Mouse (Mus musculus): Measurements from ENCODE around the gene Lce1l. TPM values are rescaled to one million over a fixed set of nuclear protein-coding genes. Genes with fewer than 3 reads are reported as not detected.
"Not testable (repeated sequence)": the region's sequence is repeated elsewhere in the genome, so short reads cannot be mapped to it uniquely, and the experiment has no call there.

Gene Lce1l
- total RNA-seq (2021), result not detected
- long read RNA-seq, experiment 1, result 0 reads
- long read RNA-seq, experiment 2, result 0 reads

DNA sequence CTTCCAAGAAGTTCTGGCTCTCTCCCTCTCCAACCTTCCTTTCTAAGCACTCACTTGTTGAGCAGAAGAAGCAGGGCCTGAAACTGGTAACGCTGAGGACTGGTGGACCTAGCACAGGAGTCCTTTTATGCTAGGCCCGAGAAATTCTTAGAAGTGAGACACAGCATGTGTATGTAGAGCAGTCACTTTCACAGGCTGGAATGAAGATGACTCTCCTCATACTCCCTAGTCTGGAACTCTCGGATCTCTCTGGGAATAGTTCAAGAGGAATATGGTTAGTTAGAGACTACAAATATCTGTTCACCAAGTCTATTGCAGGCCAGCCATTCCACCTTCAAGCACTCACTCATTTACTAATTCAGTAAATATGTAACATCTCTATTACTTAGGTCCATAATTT, at the start of gene Lce1l:
Gene Lce1l, minus strand, starts transcription at position 101 of the 400 bp plus-strand sequence.
- no peak for DNase-seq (ENCODE audit: low spot score in 2 of 2)

DNA sequence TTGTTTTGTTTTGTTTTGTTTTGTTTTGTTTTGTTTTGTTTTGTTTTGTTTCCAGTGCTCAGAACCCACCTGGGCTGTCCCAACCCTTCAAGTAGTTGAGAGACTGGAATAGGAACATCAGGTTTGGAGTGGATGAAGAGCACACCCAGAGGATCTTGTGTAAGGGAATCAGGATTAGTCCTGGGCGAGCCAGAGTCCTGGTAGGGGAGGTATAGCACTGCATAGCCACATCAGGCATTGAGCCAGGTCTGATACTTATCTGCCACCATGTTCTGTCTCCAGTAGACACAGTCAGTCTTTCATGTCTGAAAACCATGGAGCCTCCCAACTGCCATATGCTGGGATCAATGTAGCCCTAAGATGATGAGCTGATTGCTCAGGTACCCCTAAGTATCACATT, 43.4 kb upstream of the Lce1l start:
- DNase-seq (ENCODE audit: low spot score in 2 of 2), result no peak

DNA sequence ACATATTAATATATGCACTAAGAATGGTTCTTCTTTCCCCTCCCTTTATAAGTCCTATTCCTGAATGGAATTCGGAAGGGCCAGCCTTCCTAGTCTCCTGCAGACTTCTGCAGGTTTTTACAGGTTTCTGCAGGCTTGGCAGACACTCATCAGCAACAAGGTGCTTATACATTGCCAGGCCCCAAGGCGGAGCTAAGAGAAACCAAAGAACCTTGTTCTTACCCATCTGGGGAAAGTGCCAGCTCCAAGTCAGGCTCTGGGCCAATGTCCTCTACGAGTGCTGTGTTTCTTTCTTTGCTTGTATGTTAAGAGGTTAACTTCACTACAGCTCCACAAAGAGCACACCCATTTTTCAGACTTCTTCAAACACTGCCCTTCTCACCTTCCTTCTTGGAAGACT, 43.0 kb upstream of the Lce1l start:
- DNase-seq (ENCODE audit: low spot score in 2 of 2), result no peak

DNA sequence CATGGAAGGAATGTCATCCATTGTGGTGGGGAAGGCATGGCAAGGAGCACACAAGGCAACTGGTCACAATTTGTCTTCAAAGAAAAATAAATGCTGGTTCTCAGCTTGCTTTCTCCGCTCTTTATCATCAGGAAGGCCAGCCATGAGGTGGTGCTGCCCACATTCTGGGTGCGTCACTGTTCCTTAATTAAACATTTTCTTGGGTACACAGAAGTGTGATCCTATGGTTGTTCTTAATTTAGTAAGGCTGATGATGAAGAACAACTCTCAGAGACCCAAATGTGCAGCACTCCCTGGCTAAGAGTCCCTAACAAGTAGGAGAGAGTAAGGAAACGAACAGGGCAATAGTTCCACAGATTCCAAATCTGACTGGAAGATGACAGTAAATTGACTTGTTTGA, 23.1 kb upstream of the Lce1l start:
- DNase-seq (ENCODE audit: low spot score in 2 of 2), result no peak

DNA sequence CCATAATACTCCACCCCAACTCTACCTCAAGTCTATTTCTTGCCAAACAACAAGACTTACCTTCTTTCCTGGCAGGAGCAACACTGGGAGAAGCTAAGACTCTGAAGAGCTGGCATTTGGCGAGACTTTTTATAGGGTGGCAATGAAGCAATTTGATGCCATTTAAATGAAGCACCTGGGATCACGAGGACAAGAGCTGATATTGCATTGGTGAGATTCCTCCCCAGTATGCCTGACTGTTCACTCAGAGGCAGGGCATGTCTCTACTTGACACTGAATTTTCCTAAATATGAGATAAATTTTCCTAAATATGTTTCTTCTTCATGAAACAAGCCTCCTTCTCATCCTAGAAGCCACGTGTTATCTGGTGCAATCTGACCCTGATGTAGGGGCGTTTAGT, 19.0 kb upstream of the Lce1l start, which contains the start of gene 2310050C09Rik:
Gene 2310050C09Rik, minus strand, starts transcription at position 101 of the 400 bp plus-strand sequence.
- DNase-seq (ENCODE audit: low spot score in 2 of 2), result no peak

DNA sequence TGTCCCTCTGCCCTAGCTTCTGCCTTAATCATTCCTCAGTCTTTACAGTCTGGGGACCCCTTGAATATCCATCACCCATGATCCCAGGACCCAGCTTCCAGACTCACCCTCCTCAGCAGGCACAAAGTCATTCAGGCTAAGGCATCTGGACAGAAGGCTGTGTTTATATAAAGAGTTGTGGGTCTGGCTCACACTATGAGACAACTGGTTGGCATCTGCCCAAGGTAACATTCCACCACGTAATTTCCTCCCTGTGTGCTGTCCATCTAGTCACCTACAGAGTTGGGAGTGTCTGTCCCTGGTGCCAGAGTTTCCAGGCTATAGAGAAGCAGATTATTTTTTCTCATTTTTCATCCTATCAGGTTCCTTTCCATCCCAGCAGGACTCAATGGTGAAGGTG, 24.0 kb downstream of the Lce1l start, which contains the start of gene Kprp:
Gene Kprp, minus strand, starts transcription at position 140 of the 400 bp plus-strand sequence.
- no peak for DNase-seq (ENCODE audit: low spot score in 2 of 2)

DNA sequence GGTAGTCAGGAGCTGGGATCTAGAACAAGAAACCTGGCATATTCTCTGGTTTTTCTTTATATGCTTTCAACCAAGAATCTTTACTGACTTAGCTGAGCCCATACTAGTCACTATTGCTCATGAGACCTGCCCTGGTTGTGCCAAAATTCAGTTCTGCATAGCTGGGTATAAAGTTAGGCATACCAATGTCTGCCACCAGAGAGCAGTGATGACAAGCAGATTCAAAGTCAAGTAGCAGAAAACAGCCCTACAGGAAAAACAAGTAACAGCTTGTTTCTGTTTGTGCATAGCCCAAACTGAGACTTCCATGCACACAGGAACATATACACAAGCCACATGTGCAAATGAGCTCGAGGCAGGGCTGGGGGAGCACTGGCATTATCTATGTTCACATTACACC, 25.3 kb downstream of the Lce1l start:
- peak in 1 of 2 experiments; percentile 4 for DNase-seq (ENCODE audit: low spot score in 2 of 2)

DNA sequence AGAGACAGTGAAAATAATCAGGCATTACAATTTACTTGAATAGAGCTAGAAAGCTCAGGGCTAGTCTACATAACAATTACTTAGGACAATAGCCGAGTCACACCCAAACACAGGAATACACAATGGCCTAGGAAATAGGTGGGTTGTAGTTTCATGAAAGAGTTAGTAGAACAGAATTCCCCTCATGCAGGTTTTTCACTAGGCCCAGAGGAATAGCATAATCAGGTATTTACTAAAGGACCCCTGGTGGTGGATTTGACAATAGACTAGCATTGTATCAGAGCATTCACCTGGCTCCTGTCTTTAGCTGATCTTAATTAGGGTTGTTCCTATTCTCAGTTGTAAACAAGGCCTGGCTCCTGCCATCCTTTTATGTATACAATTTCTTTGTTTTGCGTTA, 35.0 kb downstream of the Lce1l start:
- not testable (repeated sequence) for DNase-seq (ENCODE audit: low spot score in 2 of 2)

DNA sequence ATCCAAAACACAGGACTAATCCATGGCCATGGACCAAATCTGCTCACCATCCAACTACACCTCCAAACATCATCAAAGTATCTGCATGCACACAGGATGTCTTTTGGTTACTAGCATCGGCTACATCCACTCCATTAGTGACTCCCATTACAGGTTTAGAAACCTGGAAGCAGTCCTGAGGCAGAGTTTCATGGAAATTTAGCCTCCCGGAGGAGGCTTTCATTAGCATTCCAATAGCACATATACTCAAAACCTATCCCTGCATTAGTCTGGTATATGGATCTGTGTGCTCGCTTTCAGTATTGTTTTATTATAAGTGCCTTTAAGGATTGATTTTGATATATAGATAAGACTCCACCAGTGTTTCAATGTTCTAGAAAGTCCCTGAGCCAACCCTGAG, 35.5 kb downstream of the Lce1l start:
- no peak for DNase-seq (ENCODE audit: low spot score in 2 of 2)

DNA sequence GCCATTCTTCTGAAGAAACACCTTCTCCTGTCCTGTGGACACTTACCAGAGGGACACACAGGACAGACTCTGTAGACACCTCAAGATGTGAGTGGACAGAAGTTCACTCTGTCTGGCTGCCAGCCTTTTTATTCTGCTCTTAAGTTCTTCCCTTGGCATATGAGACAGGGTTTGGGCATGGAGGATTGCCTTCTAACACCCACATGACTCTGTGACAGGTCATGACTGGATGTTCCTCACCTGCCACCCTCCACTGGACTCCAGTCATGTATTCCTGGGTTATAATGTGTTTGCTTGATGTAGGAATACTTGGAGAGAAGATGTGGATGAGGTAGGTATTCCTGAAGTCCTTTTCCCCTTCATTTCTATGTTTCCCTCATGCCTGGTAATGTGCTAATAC, 43.3 kb downstream of the Lce1l start, which contains the start of gene Lce1k:
Gene Lce1k, minus strand, starts transcription at position 101 of the 400 bp plus-strand sequence.
- DNase-seq (ENCODE audit: low spot score in 2 of 2), result no peak

Other genes with a start within 250 kb of the Lce1l start
- gene 2210017I01Rik, start 243.8 kb downstream of the Lce1l start, total RNA-seq (2021), result not detected
- gene Lce6a, start 229.6 kb downstream of the Lce1l start, total RNA-seq (2021), result not detected
- not detected for gene Lce1a1, start 203.0 kb downstream of the Lce1l start, total RNA-seq (2021)
- not detected for gene Lce1b, start 194.4 kb downstream of the Lce1l start, total RNA-seq (2021)
- not detected for gene Lce1a2, start 181.0 kb downstream of the Lce1l start, total RNA-seq (2021)
- not detected for gene Lce1c, start 172.0 kb downstream of the Lce1l start, total RNA-seq (2021)
- gene Lce1d, start 164.1 kb downstream of the Lce1l start, total RNA-seq (2021), result not detected
- gene Lce1e, start 142.2 kb downstream of the Lce1l start, total RNA-seq (2021), result not detected
- not detected for gene Lce1f, start 130.9 kb downstream of the Lce1l start, total RNA-seq (2021)
- not detected for gene Gm38119, start 112.2 kb downstream of the Lce1l start, total RNA-seq (2021)
- gene Lce1g, start 98.9 kb downstream of the Lce1l start, total RNA-seq (2021), result not detected
- not detected for gene Lce1h, start 86.2 kb downstream of the Lce1l start, total RNA-seq (2021)
- gene Lce1i, start 72.4 kb downstream of the Lce1l start, total RNA-seq (2021), result not detected
- not detected for gene Lce1j, start 60.8 kb downstream of the Lce1l start, total RNA-seq (2021)
- not detected for gene Lce1k, start 43.4 kb downstream of the Lce1l start, total RNA-seq (2021)
- gene Kprp, start 24.0 kb downstream of the Lce1l start, total RNA-seq (2021), result not detected
- gene 2310050C09Rik, start 18.9 kb upstream of the Lce1l start, total RNA-seq (2021), result not detected
- not detected for gene Lce3a, start 74.9 kb upstream of the Lce1l start, total RNA-seq (2021)
- not detected for gene Lce3b, start 81.7 kb upstream of the Lce1l start, total RNA-seq (2021)
- not detected for gene Lce3c, start 93.2 kb upstream of the Lce1l start, total RNA-seq (2021)
- gene Lce3d, start 106.1 kb upstream of the Lce1l start, total RNA-seq (2021), result not detected
- gene Lce3e, start 115.8 kb upstream of the Lce1l start, total RNA-seq (2021), result not detected
- not detected for gene Lce3f, start 140.9 kb upstream of the Lce1l start, total RNA-seq (2021)
- not detected for gene Crct1, start 164.4 kb upstream of the Lce1l start, total RNA-seq (2021)
- gene Lce1m, start 167.8 kb upstream of the Lce1l start, total RNA-seq (2021), result not detected
- gene Gm4858, start 217.5 kb upstream of the Lce1l start, total RNA-seq (2021), result not detected